Mouse (Mus musculus) midbrain, embryonic 12.5 days (tissue): ENCODE data around the gene Eps8. TPM values are rescaled to one million over a fixed set of nuclear protein-coding genes. Genes with fewer than 3 reads are reported as not detected.

Experiments
- ATAC-seq: fragments of 200-750 bp; cut with Nextera tagmentation; 2 replicates; pipeline ENCODE4 v1.8.0; 2017; ENCODE audit warnings: low read depth, moderate TSS enrichment, moderate library complexity; ENCODE audit not compliant: low FRiP score
- H3K27ac ChIP-seq: fragments of 300-500 bp; sonication (generic); replicated peaks from 2 replicates; pipeline ENCODE4 v1.5.1; 2016; ENCODE audit warnings: mild to moderate bottlenecking
- H3K27me3 ChIP-seq: fragments of 300-500 bp; sonication (generic); 2 replicates; pipeline ENCODE4 v1.6.1; 2016; ENCODE audit warnings: mild to moderate bottlenecking
- H3K36me3 ChIP-seq: fragments of 300-500 bp; sonication (generic); 2 replicates; pipeline ENCODE4 v1.6.1; 2016
- H3K4me1 ChIP-seq: fragments of 300-500 bp; sonication (generic); 2 replicates; pipeline ENCODE4 v1.6.1; 2016
- H3K4me2 ChIP-seq: fragments of 300-500 bp; sonication (generic); replicated peaks from 2 replicates; pipeline ENCODE4 v1.6.1; 2016; ENCODE audit warnings: mild to moderate bottlenecking, moderate library complexity
- H3K4me3 ChIP-seq: fragments of 300-500 bp; sonication (generic); 2 replicates; pipeline ENCODE4 v1.5.1; 2016; ENCODE audit warnings: mild to moderate bottlenecking
- H3K9ac ChIP-seq: fragments of 300-500 bp; sonication (generic); replicated peaks from 2 replicates; pipeline ENCODE4 v1.6.1; 2016; ENCODE audit warnings: mild to moderate bottlenecking, moderate library complexity
- H3K9me3 ChIP-seq: fragments of 300-500 bp; sonication (generic); 2 replicates; pipeline ENCODE4 v1.6.1; 2016; ENCODE audit warnings: mild to moderate bottlenecking
- WGBS: fragments of 180-500 bp; shearing (Covaris S2); methylation state at CpG from one replicate; pipeline ENCODE4 v1.1.7; 2016; 5-methylcytosine and 5-hydroxymethylcytosine counted together
- polyA plus RNA-seq: library from polyadenylated mRNA; unstranded; fragments of >200 nt; fragmentation: Nextera tagmentation; extraction: Ambion mirVana; gene quantifications from 2 replicates; pipeline ENCODE4 v1.2.1, GENCODE M21; 2016

Eps8 gene
- polyA plus RNA-seq, 1 experiment from 2014 or later: 10.7 TPM

- Histone ChIP-seq H3K27me3 (no peaks in the 10 kb centered on the region), H3K36me3 (no peaks in the 10 kb centered on the region), H3K4me3 (no peak overlapping the region), H3K27ac (no peak overlapping the region), H3K4me2 (no peak overlapping the region), H3K4me1 (no peaks in the 10 kb centered on the region), H3K9me3 (no peaks in the 10 kb centered on the region), H3K9ac (no peak overlapping the region)
- no peak for ATAC-seq
- 90% methylated on average over 7 of the region's 7 CpGs for WGBS
These were observed 151.7 kb downstream of the Eps8 start for GRCm38 (mm10) chr6:137503009-137503408.

- Histone ChIP-seq H3K4me1 (no peaks in the 10 kb centered on the region), H3K27me3 (no peaks in the 10 kb centered on the region), H3K4me3 (no peak overlapping the region), H3K27ac (no peak overlapping the region), H3K4me2 (no peak overlapping the region), H3K9ac (no peak overlapping the region), H3K9me3 (no peaks in the 10 kb centered on the region), H3K36me3 (no peaks in the 10 kb centered on the region)
- ATAC-seq: no peak
- 82% methylated on average over 6 of the region's 6 CpGs for WGBS
These were observed 155.9 kb downstream of the Eps8 start for GRCm38 (mm10) chr6:137498781-137499180.

DNA sequence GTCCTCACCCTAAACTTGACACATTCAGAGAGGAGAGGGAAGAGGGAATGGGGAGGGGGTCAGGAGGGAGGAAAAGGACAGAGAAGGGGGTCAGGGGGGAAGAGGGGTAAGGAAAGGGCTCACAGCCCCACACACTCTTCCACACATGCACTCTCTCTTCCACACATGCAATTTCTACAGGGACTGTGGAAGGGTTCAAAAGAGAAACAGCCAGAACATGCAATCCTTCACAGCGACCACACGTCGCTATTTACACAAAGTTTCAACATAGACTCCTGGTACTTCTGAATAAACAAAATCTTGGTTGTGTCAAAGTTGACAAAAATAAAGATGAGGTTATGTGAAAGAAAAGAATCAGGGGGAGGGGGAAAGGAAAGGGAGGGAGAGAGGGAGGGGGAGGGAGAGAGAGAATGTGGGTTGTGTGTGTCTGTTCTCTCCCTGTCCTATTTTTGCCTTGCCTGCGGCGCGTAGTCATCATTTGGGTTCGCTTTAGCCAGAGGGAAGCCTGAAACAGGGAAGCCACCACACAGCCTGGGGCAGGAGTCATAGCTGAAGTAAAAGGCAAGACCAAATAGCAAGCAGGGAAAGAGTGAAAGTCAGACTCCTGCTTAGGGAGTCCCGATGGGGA is 157.4 kb downstream of the Eps8 start:
- Histone ChIP-seq H3K36me3 (no peaks in the 10 kb centered on the region), H3K9ac (no peak overlapping the region), H3K27ac (no peak overlapping the region), H3K4me3 (no peak overlapping the region), H3K4me1 (no peaks in the 10 kb centered on the region), H3K27me3 (no peaks in the 10 kb centered on the region), H3K9me3 (no peaks in the 10 kb centered on the region), H3K4me2 (no peak overlapping the region)
- no peak for ATAC-seq
- 85% methylated on average over 8 of the region's 8 CpGs for WGBS

GRCm38 (mm10) chr6:137496562-137496961 is 158.1 kb downstream of the Eps8 start:
- H3K4me3 ChIP-seq: no peak overlapping the region
- H3K36me3 ChIP-seq: no peaks in the 10 kb centered on the region
- no peak overlapping the region for H3K9ac ChIP-seq
- H3K4me2 ChIP-seq: no peak overlapping the region
- H3K9me3 ChIP-seq: no peaks in the 10 kb centered on the region
- H3K27me3 ChIP-seq: no peaks in the 10 kb centered on the region
- ATAC-seq: no peak
- H3K27ac ChIP-seq: no peak overlapping the region
- H3K4me1 ChIP-seq: no peaks in the 10 kb centered on the region
- 94% methylated on average over 2 of the region's 2 CpGs for WGBS

GRCm38 (mm10) chr6:137495233-137495632 is 159.4 kb downstream of the Eps8 start:
- WGBS: 73% methylated on average over 6 of the region's 6 CpGs
- no peak for ATAC-seq

GRCm38 (mm10) chr6:137494801-137495200 is 159.9 kb downstream of the Eps8 start:
- Histone ChIP-seq H3K9ac (no peak overlapping the region), H3K9me3 (no peaks in the 10 kb centered on the region), H3K27me3 (no peaks in the 10 kb centered on the region), H3K4me2 (no peak overlapping the region), H3K4me1 (no peaks in the 10 kb centered on the region), H3K4me3 (no peak overlapping the region), H3K27ac (no peak overlapping the region), H3K36me3 (no peaks in the 10 kb centered on the region)
- no peak for ATAC-seq
- WGBS: 73% methylated on average over 1 of the region's 1 CpGs

More at GRCm38 (mm10) chr6:137495233-137495632, 159.4 kb downstream of the Eps8 start:
- no peaks in the 10 kb centered on the region for H3K36me3 ChIP-seq
- no peaks in the 10 kb centered on the region for H3K27me3 ChIP-seq
- no peak overlapping the region for H3K4me3 ChIP-seq
- H3K27ac ChIP-seq: no peak overlapping the region
- no peak overlapping the region for H3K9ac ChIP-seq
- H3K4me1 ChIP-seq: no peaks in the 10 kb centered on the region
- H3K9me3 ChIP-seq: no peaks in the 10 kb centered on the region
- H3K4me2 ChIP-seq: no peak overlapping the region

GRCm38 (mm10) chr6:137494136-137494475 is 160.6 kb downstream of the Eps8 start:
- Histone ChIP-seq H3K9me3 (no peaks in the 10 kb centered on the region), H3K27me3 (no peaks in the 10 kb centered on the region), H3K9ac (no peak overlapping the region)

GRCm38 (mm10) chr6:137493211-137494135 is 161.2 kb downstream of the Eps8 start:
- no peak overlapping the region for H3K4me3 ChIP-seq
- H3K9ac ChIP-seq: no peak overlapping the region
- H3K36me3 ChIP-seq: no peaks in the 10 kb centered on the region
- no peak overlapping the region for H3K27ac ChIP-seq
- H3K4me2 ChIP-seq: no peak overlapping the region
- no peaks in the 10 kb centered on the region for H3K9me3 ChIP-seq
- H3K4me1 ChIP-seq: no peaks in the 10 kb centered on the region
- no peaks in the 10 kb centered on the region for H3K27me3 ChIP-seq
- no peak for ATAC-seq
- WGBS: 89% methylated on average over 17 of the region's 17 CpGs

More at GRCm38 (mm10) chr6:137494136-137494475, 160.6 kb downstream of the Eps8 start:
- H3K4me1 ChIP-seq: no peaks in the 10 kb centered on the region
- no peak overlapping the region for H3K27ac ChIP-seq
- no peaks in the 10 kb centered on the region for H3K36me3 ChIP-seq
- no peak for ATAC-seq
- H3K4me3 ChIP-seq: no peak overlapping the region
- no peak overlapping the region for H3K4me2 ChIP-seq

- H3K27me3 ChIP-seq: no peaks in the 10 kb centered on the region
- WGBS: 93% methylated on average over 4 of the region's 4 CpGs
- H3K36me3 ChIP-seq: no peaks in the 10 kb centered on the region
- H3K4me2 ChIP-seq: no peak overlapping the region
- no peaks in the 10 kb centered on the region for H3K4me1 ChIP-seq
- no peak overlapping the region for H3K27ac ChIP-seq
- no peak overlapping the region for H3K4me3 ChIP-seq
- H3K9ac ChIP-seq: no peak overlapping the region
- H3K9me3 ChIP-seq: no peaks in the 10 kb centered on the region
- no peak for ATAC-seq
These were observed 162.1 kb downstream of the Eps8 start for GRCm38 (mm10) chr6:137492582-137492981.

DNA sequence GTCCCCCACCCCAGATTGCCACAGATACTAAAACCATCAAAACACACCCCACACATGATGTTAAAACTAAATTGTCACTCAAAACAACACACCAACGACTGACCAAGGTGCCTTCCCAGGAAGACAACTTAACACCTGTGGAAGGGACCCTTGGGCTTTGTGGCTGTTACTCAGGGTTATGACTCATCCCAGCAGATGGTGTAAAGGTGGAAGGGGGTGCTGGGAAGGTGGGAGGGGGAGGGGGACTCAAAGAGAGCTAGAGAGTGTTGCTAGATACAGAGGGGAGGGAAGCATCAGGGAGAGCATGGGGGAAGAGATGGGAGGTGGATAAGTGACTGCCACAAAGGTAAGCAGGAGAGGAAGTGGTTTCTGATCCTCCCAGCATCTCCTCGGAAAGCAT is 163.0 kb downstream of the Eps8 start:
- Histone ChIP-seq H3K4me2 (no peak overlapping the region), H3K27me3 (no peaks in the 10 kb centered on the region), H3K27ac (no peak overlapping the region), H3K9ac (no peak overlapping the region), H3K4me1 (no peaks in the 10 kb centered on the region), H3K4me3 (no peak overlapping the region), H3K36me3 (no peaks in the 10 kb centered on the region), H3K9me3 (no peaks in the 10 kb centered on the region)
- no peak for ATAC-seq
- WGBS: 75% methylated on average over 2 of the region's 2 CpGs

GRCm38 (mm10) chr6:137490115-137490514 is 164.6 kb downstream of the Eps8 start:
- H3K4me2 ChIP-seq: no peak overlapping the region
- H3K27ac ChIP-seq: no peak overlapping the region
- 90% methylated on average over 14 of the region's 14 CpGs for WGBS
- H3K9me3 ChIP-seq: no peaks in the 10 kb centered on the region
- no peaks in the 10 kb centered on the region for H3K36me3 ChIP-seq
- no peak overlapping the region for H3K9ac ChIP-seq
- ATAC-seq: no peak
- H3K27me3 ChIP-seq: no peaks in the 10 kb centered on the region
- no peaks in the 10 kb centered on the region for H3K4me1 ChIP-seq
- no peak overlapping the region for H3K4me3 ChIP-seq

DNA sequence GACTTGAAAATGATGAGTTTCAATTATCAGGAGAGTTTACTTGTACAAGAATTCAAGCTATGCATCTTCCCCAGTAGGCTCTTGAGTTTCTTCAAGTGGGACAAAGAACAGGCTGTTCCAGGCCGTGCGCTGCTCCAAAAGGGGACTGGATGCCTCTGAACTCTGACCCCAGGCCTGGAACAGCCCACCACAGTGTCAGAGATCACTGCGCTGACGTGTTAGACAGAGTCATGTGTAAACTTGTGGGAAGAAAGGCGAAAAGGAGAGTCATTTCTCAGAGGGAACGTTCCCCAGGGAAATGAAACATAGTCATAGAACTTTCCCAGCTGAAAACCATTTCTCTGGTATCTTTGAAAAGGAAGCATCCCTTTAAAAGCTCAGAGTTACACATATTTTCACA is 167.2 kb downstream of the Eps8 start:
- H3K27me3 ChIP-seq: no peaks in the 10 kb centered on the region
- no peaks in the 10 kb centered on the region for H3K4me1 ChIP-seq
- H3K4me3 ChIP-seq: no peak overlapping the region
- H3K9me3 ChIP-seq: no peaks in the 10 kb centered on the region
- H3K27ac ChIP-seq: no peak overlapping the region
- H3K36me3 ChIP-seq: no peaks in the 10 kb centered on the region
- ATAC-seq: no peak
- 50% methylated on average over 6 of the region's 6 CpGs for WGBS
- H3K4me2 ChIP-seq: no peak overlapping the region
- H3K9ac ChIP-seq: no peak overlapping the region
